Mouse (Mus musculus) CD4-positive, CD25-positive, alpha-beta regulatory T cell (primary cell): ENCODE data around the gene Olfr414. TPM values are rescaled to one million over a fixed set of nuclear protein-coding genes. Genes with fewer than 3 reads are reported as not detected.

Experiments used
- polyA plus RNA-seq: library from polyadenylated mRNA; unstranded; fragments of 100-300 nt; shearing (Covaris generic); gene quantifications from one replicate; pipeline ENCODE4 v1.2.1, GENCODE M21; 2017

Gene Olfr414
- not detected for polyA plus RNA-seq

GRCm38 (mm10) chr1:174423764-174424163 is at the start of gene Olfr414:
TSS of gene Olfr414 (plus strand) at chr1:174424064.

GRCm38 (mm10) chr1:174390746-174391145 is 33.1 kb upstream of the Olfr414 start, which contains the start of gene Olfr248:
TSS of gene Olfr248 (plus strand) at chr1:174391046.

GRCm38 (mm10) chr1:174441782-174442181 is 17.9 kb downstream of the Olfr414 start, which contains the start of gene Olfr220:
TSS of gene Olfr220 (plus strand) at chr1:174442082.

Other genes starting within 250 kb of the Olfr414 start
- gene Olfr419, start 172.0 kb upstream of the Olfr414 start, polyA plus RNA-seq, result not detected
- gene Mptx1, start 93.5 kb upstream of the Olfr414 start, polyA plus RNA-seq, result not detected
- gene Olfr417, start 58.9 kb upstream of the Olfr414 start, polyA plus RNA-seq, result not detected
- gene Olfr248, start 33.0 kb upstream of the Olfr414 start, polyA plus RNA-seq, result not detected
- not detected for gene Olfr220, start 18.0 kb downstream of the Olfr414 start, polyA plus RNA-seq
- not detected for gene Fmn2, start 77.8 kb downstream of the Olfr414 start, polyA plus RNA-seq